Mouse (Mus musculus): ENCODE measurements at regions not wholly inside any gene's neighbourhood (a gene's known extent, or its start where the extent isn't known, plus 50 kb on each side); places are given as distances from the start of the nearest gene placed in this dataset.

DNA sequence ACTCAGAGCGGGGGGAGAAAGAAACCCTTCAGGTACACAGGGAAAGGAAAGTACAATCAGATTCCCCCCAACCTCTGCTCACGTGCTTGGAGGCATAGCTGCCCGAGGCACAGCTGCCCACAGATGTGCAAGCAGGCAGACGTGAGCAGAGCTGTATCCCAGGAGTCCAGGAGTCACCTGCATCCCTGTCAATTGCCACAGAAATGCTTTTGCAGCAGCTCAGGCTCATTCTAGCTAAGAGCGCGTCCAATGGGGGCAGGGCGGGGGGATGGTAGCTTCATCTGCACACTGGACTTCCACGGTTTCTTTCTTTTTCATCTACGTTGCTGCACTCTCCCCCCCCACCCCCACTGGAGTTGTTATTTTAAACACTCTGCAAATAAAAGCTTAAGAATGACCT is 66.0 kb upstream of the Fat4 start:
- Histone ChIP-seq H3K9ac (ENCODE audit: low read depth, low read length, severe bottlenecking) (no peak overlapping the region), H3K4me2 (replicated peaks; ENCODE audit: low read depth, low read length, severe bottlenecking) (no peak overlapping the region), H3K27ac (replicated peaks; ENCODE audit: low read depth, low read length) (no peak overlapping the region), H3K4me1 (ENCODE audit: control insufficient read depth, insufficient read depth, low read length) (peaks cover 11% of the 10 kb centered on the region; the same call in 1 of the 2 replicates), H3K4me3 (replicated peaks; ENCODE audit: low read length) (no peak overlapping the region), H3K36me3 (ENCODE audit: control insufficient read depth, insufficient read depth, low read length) (no peaks in the 10 kb centered on the region), H3K27me3 (ENCODE audit: control insufficient read depth, insufficient read depth, low read length) (no peaks in the 10 kb centered on the region), H3K9me3 (ENCODE audit: control insufficient read depth, low read length) (no peaks in the 10 kb centered on the region)
- TF ChIP-seq POLR2A (IDR thresholded peaks at IDR 0.05; ENCODE audit: borderline replicate concordance, extremely low read depth, insufficient read depth, insufficient read length), result no peak
- DNase-seq (ENCODE audit: low spot score) (no peak), ATAC-seq (ENCODE audit: low FRiP score, low read depth) (no peak)
- 37% methylated on average over 9 of the region's 9 CpGs for WGBS

DNA sequence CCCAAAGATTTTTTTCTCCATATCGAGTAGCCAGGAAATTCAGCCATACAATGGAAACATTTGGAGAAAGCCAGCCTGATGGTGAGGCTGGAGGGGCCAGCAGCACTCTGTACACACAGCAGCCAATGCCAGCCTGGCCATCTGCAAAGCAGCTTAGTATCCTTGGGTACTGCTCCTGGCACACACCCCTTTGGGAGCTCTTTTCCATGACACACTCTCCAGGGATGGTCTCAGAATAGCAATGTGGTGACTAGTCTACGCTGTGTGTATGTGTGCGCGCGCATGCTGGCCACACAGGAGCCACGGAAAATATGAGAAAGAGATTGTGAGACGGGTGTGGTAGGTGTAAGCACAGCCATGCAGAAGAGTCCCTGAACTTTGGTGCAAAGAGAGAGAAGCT is 66.4 kb upstream of the Fat4 start:
- H3K36me3 ChIP-seq (ENCODE audit: control insufficient read depth, insufficient read depth, low read length), result no peaks in the 10 kb centered on the region
- peaks cover 11% of the 10 kb centered on the region; the same call in 1 of the 2 replicates for H3K4me1 ChIP-seq (ENCODE audit: control insufficient read depth, insufficient read depth, low read length)
- no peaks in the 10 kb centered on the region for H3K9me3 ChIP-seq (ENCODE audit: control insufficient read depth, low read length)
- no peak overlapping the region for H3K27ac ChIP-seq (replicated peaks; ENCODE audit: low read depth, low read length)
- peak; percentile 6 for DNase-seq (ENCODE audit: low spot score)
- 75% methylated on average over 7 of the region's 7 CpGs for WGBS
- H3K9ac ChIP-seq (ENCODE audit: low read depth, low read length, severe bottlenecking), result no peak overlapping the region
- H3K4me2 ChIP-seq (replicated peaks; ENCODE audit: low read depth, low read length, severe bottlenecking), result no peak overlapping the region
- TF ChIP-seq POLR2A (IDR thresholded peaks at IDR 0.05; ENCODE audit: borderline replicate concordance, extremely low read depth, insufficient read depth, insufficient read length), result no peak
- no peaks in the 10 kb centered on the region for H3K27me3 ChIP-seq (ENCODE audit: control insufficient read depth, insufficient read depth, low read length)
- peak; percentile 50 for ATAC-seq (ENCODE audit: low FRiP score, low read depth)
- H3K4me3 ChIP-seq (replicated peaks; ENCODE audit: low read length), result no peak overlapping the region

DNA sequence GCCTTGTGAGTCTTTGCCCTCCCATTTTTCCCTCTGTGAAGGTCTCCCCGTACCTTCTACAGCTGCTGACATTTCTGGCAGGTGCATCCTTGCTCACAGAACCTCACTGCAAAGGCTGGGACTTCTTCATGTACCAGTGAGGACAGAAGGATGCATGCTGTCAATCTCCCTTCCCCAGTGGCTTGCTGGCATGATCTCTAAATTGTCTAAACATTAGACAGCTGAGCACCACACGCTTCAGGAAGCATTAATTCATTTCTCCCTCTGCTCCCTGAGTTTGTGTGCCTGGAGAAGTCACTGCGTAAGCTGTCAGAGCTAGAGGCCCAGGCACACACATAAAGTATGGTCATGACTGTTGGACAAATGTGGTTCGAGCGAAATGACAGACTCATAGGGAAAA is 69.1 kb upstream of the Fat4 start:
- no peak for ATAC-seq (ENCODE audit: low FRiP score, low read depth)
- H3K4me2 ChIP-seq (replicated peaks; ENCODE audit: low read depth, low read length, severe bottlenecking), result no peak overlapping the region
- no peaks in the 10 kb centered on the region for H3K27me3 ChIP-seq (ENCODE audit: control insufficient read depth, insufficient read depth, low read length)
- H3K36me3 ChIP-seq (ENCODE audit: control insufficient read depth, insufficient read depth, low read length), result no peaks in the 10 kb centered on the region
- H3K9me3 ChIP-seq (ENCODE audit: control insufficient read depth, low read length), result no peaks in the 10 kb centered on the region
- H3K27ac ChIP-seq (replicated peaks; ENCODE audit: low read depth, low read length), result no peak overlapping the region
- H3K4me1 ChIP-seq (ENCODE audit: control insufficient read depth, insufficient read depth, low read length), result peaks cover 11% of the 10 kb centered on the region; the same call in 1 of the 2 replicates
- 96% methylated on average over 5 of the region's 5 CpGs for WGBS
- H3K4me3 ChIP-seq (replicated peaks; ENCODE audit: low read length), result no peak overlapping the region
- no peak for DNase-seq (ENCODE audit: low spot score)
- no peak overlapping the region for H3K9ac ChIP-seq (ENCODE audit: low read depth, low read length, severe bottlenecking)
- TF ChIP-seq POLR2A (IDR thresholded peaks at IDR 0.05; ENCODE audit: borderline replicate concordance, extremely low read depth, insufficient read depth, insufficient read length), result no peak

DNA sequence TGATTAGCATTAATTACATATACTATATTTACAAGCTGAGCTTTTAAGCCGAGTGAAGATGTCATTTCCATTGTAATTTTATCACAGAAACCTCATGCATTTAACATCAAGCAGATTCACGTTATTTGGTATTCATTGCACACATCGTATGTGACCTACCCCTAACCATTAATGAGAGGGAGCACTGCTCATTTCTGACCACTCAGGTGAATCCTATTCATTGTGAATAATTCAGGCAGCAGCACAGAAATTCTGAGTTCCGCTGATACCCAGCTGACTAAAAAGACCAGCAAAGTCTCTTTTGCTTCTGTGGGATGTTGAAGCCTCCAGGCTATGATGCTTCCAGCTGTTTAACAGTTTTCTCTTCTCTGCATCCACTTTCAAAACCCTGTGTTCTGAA is 74.3 kb upstream of the Fat4 start:
- Histone ChIP-seq H3K9me3 (ENCODE audit: control insufficient read depth, low read length) (no peaks in the 10 kb centered on the region), H3K27me3 (ENCODE audit: control insufficient read depth, insufficient read depth, low read length) (no peaks in the 10 kb centered on the region), H3K36me3 (ENCODE audit: control insufficient read depth, insufficient read depth, low read length) (no peaks in the 10 kb centered on the region), H3K27ac (replicated peaks; ENCODE audit: low read depth, low read length) (no peak overlapping the region), H3K4me1 (ENCODE audit: control insufficient read depth, insufficient read depth, low read length) (no peaks in the 10 kb centered on the region), H3K9ac (ENCODE audit: low read depth, low read length, severe bottlenecking) (no peak overlapping the region), H3K4me3 (replicated peaks; ENCODE audit: low read length) (no peak overlapping the region), H3K4me2 (replicated peaks; ENCODE audit: low read depth, low read length, severe bottlenecking) (no peak overlapping the region)
- no peak for TF ChIP-seq POLR2A (IDR thresholded peaks at IDR 0.05; ENCODE audit: borderline replicate concordance, extremely low read depth, insufficient read depth, insufficient read length)
- 74% methylated on average over 4 of the region's 4 CpGs for WGBS
- DNase-seq (ENCODE audit: low spot score) (no peak), ATAC-seq (ENCODE audit: low FRiP score, low read depth) (no peak)

DNA sequence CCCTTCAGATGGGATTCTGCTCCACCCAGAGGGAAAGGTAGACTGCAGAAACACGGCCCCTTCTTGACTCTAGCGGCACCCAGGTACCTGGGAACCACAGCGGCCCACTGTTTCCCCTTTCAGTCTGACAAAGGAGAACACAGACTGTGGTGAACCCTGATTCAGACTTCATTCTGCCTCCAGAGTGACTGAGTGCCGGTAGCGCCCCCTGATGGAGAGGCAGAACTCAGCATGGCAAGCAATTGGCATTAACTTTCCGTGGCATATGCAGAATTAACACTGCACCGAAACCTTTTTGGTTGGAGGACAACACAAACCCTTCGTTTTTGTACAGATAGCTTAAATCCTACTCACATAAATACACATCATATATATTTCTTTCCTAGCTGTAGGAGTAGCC is 75.1 kb upstream of the Fat4 start:
- Histone ChIP-seq H3K4me3 (replicated peaks; ENCODE audit: low read length) (no peak overlapping the region), H3K36me3 (ENCODE audit: control insufficient read depth, insufficient read depth, low read length) (no peaks in the 10 kb centered on the region), H3K4me1 (ENCODE audit: control insufficient read depth, insufficient read depth, low read length) (peaks cover 5% of the 10 kb centered on the region; the same call in 1 of the 2 replicates), H3K27ac (replicated peaks; ENCODE audit: low read depth, low read length) (no peak overlapping the region), H3K27me3 (ENCODE audit: control insufficient read depth, insufficient read depth, low read length) (no peaks in the 10 kb centered on the region), H3K9me3 (ENCODE audit: control insufficient read depth, low read length) (no peaks in the 10 kb centered on the region), H3K4me2 (replicated peaks; ENCODE audit: low read depth, low read length, severe bottlenecking) (no peak overlapping the region), H3K9ac (ENCODE audit: low read depth, low read length, severe bottlenecking) (no peak overlapping the region)
- WGBS, result 88% methylated on average over 8 of the region's 8 CpGs
- DNase-seq (ENCODE audit: low spot score) (no peak), ATAC-seq (ENCODE audit: low FRiP score, low read depth) (no peak)
- TF ChIP-seq POLR2A (IDR thresholded peaks at IDR 0.05; ENCODE audit: borderline replicate concordance, extremely low read depth, insufficient read depth, insufficient read length), result no peak

Data from limb, embryonic 14.5 days (tissue).